ENCODE assay signal across 11 mouse cellular contexts in the genomic region with DNA sequence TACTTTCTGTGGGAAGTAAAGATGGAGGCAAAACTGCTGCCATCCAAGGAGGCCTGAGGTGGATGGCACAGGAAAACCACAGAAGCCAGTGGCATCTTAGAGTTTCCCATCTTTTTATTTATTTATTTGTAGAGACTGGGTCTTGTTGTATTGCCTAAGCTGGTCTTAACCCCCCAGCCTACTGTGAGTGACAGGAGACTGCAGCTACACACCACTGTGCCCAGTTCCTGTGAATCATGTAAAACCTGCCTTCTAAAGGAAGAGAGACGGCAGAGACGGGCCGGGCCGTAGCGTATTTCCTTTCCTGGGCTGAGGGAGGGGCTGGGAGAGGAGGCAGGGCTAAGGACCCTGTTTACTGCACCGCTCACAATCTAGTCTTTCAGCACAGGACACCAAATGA.
"Had no signal": no experiment of that assay in that cellular context is flagged by ENCODE, and none has a peak within 500 bp of the region (broad histone marks: within the 10 kb centered on the region; RNA-seq: fewer than 3 reads in every experiment).

No protein-coding gene starts in this region.

- ATAC-seq: liver, embryonic 12.5 days; midbrain, embryonic 13.5 days; midbrain, embryonic 16.5 days had no signal

- DNase-seq: kidney, adult 11 months; kidney, adult 9 months; kidney, postnatal 14 days; kidney, postnatal 4 days; left cerebral cortex, postnatal 4 days; lung, adult 2 months; thymus, adult 18-20 months; thymus, postnatal 25 days had no signal
